Mouse (Mus musculus): ENCODE results near the gene Glb1.
A peak's percentile ranks its signal among the peaks of the same experiment; 100 is the strongest.

- TF ChIP-seq CTCF (IDR thresholded peaks at IDR 0.05; ENCODE audit: control insufficient read depth, insufficient read depth, insufficient replicate concordance, low read depth, low read length) (no peak), POLR2A (IDR thresholded peaks at IDR 0.05; ENCODE audit: control insufficient read depth, low read depth, low read length) (0 out of 2 replicates have a peak, but pooled peaks have one; percentile 19)
Measured at GRCm38 (mm10) chr9:114375276-114375962, 25.5 kb upstream of the Glb1 start.
